Mouse (Mus musculus) megakaryocyte-erythroid progenitor cell, adult 5-6 weeks (primary cell): ENCODE data around the gene Etv6. TPM values are rescaled to one million over a fixed set of nuclear protein-coding genes. Genes with fewer than 3 reads are reported as not detected.

Experiments
- ATAC-seq: replicated peaks from 2 replicates; pipeline ENCODE4 v1.8.0; 2016; ENCODE audit warnings: mild to moderate bottlenecking, inconsistent platforms; ENCODE audit not compliant: severe bottlenecking, poor library complexity, low FRiP score, low TSS enrichment
- total RNA-seq, 2 experiments: library from RNA; stranded (forward) in 1 of 2; stranded (reverse) in 1 of 2; fragments of 200-1000, 215-1000 nt in 1 of 2; fragments of >200 nt in 1 of 2; fragmentation: Nextera tagmentation in 1 of 2; gene quantifications; 2 replicates each; pipeline ENCODE4 v1.2.3; 2014 to 2017

The Etv6 gene
- total RNA-seq, 2 experiments from 2014 or later, result 24.7 to 30.8 TPM

DNA sequence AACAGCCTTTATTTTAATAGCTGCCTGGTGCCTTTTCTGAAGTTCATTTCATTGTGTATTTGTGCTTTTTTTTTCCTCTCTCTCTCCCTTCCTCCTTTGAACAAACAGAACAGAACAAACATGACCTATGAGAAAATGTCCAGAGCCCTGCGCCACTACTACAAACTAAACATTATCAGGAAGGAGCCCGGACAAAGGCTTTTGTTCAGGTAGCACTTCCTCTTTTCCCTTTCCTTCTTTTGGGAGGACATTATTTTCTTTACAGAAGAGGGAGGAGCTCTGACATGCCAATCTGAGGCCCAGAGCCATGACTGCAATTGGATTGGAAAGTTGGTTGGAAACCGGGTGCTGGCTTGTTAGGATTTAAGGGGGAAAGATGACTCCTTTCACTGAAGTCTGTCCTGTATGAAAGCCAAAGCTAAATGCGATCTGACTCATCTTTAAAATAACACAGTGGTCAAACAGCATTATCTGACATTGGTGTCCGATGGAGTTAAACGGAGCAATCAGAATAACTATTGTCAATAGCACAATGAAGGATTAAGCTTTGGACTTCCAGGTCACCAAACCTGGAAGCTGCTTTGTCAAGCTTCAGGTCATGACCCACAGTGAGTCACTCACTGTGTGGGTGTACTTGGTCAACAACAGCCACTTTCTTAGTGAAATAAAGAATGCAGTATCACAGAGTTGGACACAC lies 227.6 kb downstream of the Etv6 start:
- no peak for ATAC-seq

DNA sequence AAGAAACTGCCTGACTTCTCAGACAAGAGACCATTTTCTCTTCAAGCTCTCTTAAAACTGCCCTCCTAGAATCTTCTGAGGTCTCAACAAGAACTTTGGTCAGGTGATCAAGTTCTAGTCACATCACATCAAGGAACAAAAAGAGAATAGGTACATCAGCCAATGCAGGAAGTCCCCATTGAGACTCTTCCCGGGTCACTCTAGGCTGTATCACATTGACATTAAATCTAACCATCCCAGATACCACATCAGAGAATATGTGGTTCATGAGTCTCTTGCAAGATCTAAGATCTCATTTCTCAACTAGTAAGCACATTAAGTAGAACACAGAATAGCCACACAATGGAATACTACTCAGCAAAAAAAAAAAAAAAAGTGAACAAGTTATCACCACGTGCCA lies 238.4 kb downstream of the Etv6 start:
- no peak for ATAC-seq

DNA sequence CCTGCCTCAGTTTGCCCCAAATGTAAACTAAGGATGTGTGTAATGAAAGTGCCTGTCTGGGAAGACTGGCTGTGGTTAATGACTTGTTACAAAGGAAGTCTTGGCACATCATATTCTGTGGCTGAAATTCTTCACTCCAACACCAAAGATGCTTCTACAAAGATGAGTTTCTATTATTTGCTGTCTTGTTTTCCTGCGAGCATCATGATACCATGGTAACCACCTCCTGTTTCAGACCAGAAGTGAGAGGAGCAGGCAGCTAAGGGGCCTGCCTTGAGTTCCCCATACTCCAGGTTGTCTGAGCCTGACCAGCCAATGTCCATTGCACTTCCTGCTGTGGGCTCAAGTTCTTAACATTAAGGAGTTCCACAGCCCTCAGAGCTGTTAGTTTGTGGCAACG lies 241.5 kb downstream of the Etv6 start:
- ATAC-seq, result no peak

DNA sequence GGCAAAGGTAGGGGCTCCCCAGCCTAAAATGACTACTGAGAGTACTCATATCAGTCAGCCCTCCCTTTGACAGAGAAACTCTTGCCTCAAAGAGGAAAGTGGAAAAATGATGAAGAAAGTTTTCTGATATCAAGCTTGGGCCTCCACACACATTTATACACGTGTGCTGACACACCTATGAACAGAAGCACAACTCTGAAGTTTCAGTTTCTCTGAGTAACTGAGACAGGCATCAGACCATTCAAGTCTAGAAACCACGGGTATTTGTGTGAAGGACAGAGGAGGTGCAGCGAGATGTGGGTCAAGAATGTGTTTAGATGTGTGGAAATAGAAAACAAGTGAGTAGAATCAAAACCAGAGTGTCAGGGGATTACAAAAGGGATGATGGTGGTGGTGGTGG lies 246.6 kb downstream of the Etv6 start:
- no peak for ATAC-seq

DNA sequence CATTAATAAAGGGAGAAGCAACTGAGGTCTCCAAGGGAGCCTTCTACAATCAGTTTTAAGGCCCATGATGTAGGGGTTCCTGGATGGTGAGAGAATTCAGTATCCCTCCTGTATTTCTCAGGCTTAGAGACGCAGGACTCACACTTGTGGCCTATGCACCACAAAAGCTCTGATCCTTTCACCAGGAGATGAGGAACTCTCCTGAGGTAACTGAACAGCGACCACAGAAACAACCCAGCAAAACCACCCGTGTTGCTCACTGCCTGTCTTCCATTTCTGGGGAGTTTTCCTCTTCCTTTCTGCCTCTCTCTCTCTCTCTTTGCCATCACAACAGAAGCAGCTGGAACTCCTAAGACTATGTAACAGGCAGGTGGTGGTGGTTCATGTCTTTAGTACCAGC lies 256.3 kb downstream of the Etv6 start:
- no peak for ATAC-seq

DNA sequence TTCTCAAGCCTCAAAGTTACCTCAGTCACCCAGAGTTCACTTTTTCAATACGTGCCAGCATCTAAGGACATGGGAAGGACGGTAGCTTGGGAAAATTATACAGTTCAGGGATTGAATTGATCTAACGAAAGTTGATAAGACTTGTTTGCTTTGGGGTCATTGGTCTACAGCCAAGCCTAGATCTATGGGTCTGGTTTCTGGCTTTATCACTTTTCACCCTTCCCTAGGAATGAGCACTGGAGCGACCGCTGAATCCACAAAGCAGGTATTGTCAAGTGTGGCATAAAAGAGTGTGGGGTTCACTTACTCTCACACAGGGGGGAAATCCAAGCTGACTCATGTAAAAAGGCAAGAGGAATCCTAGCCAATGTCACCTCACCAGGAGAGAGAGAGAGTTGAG lies 256.9 kb downstream of the Etv6 start:
- no peak for ATAC-seq

DNA sequence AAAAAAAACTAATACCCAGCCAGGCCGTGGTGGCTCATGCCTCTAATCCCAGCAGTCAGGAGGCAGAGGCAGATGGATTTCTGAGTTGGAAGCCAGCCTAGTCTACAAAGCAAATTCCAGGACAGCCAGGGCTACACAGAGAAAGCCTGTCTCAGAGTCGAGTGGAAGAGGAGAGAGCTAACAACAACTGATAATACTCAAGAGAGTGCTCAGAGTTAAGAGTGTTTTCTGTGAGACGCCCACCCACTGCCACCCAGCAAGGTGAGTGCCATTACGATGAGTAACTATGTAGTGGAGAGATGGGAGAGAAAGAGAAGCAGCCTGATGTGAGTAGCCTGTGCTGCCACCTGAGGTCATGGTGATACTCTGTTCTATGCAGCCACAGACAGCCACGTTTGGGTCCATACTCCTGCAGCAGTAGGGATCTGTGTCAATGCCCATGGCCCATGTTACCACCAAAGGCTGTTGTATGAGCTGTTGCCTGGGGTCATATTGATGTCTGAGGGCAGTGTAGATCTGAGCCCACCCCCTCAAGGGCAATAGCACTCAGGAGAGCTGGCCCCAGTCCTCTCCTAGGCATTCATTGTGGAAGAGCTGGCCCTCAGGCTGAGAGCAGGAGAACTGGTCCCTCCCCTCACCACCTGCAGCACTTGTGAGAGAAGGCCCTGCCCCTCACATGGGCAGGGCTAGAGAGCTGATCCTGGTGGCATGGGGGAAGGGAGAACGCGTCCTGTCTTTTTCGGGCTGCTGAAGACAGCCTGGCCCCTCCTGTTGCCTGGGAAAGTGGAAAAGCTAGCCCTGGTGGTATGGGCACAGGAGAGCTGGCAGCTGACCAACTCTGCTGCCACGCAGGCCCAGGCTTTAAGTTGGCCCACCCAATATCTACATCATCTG lies 258.4 kb downstream of the Etv6 start:
- 0 out of 2 replicates have a peak, but pooled peaks have one; percentile 9 for ATAC-seq

DNA sequence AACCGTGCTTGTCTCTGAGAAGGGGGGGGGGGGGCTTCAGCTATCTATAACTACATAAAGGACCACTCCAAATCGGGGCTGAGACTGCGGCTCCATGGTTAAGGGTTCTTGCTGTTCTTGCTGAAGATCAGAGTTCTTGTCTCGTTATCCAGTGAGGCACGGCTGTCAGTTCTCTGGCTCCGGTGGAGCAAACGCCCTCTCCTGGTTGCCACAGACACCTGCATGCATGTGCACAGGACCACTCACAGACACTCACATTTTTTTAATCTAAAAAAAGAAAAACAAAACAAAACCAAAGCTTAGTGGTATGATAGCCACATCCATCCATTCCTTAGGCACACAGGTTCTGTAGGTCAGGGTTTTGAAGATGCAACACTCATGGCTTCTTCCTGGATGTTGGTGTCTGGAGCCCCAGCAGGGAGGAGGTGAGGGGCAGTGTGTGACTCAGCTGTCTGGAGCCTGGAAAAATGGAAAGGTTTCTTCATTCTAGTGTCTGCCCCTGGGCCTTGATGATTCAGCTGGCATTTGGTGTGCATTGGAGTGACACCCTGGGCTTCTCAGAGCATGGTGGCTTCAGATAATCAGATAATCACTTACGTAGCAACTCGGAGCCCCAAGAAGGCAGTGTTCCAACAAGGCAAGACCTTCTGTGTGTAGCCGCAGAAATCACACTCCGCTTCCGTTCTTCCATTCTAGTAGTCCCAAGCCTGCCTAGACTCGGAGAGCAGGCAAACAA lies 262.6 kb downstream of the Etv6 start:
- ATAC-seq, result peak; percentile 56

DNA sequence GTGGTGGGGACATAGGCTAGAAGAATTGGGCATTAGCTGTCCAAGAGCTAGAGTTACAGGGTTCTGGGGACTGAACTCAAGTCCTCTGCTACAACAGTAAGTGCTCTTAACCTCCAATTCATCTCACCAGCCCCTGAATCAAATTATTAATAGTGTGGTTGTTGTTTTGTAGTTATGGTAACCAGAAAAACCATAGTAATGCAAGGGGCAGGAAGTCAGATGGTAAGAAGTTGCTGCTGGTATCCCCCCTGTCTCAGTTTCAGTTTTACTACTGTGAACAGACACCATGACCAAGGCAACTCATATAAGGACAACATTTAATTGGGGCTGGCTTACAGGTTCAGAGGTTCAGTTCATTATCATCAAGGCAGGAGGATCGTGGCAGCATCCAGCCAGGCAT lies 266.5 kb downstream of the Etv6 start:
- ATAC-seq, result no peak

DNA sequence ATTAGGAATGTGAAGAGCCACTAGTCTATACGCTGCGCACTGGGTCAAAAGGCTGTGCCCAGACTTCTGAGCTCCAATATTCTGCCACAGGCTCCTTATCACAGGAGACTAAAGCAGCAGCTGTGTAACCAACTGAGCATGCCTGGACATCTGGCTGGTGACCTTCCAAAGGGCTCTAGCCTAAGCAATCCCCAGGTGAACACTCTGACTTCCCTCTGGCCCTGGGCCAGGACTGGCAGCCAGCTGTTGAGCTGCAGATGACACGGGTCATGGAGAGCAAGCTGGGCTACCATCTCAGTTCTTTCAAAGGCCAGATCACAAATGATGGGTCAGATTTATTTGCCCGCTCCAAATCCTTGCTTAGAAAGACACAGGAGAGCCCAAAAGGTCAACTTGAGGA lies 275.8 kb downstream of the Etv6 start:
- ATAC-seq, result no peak

DNA sequence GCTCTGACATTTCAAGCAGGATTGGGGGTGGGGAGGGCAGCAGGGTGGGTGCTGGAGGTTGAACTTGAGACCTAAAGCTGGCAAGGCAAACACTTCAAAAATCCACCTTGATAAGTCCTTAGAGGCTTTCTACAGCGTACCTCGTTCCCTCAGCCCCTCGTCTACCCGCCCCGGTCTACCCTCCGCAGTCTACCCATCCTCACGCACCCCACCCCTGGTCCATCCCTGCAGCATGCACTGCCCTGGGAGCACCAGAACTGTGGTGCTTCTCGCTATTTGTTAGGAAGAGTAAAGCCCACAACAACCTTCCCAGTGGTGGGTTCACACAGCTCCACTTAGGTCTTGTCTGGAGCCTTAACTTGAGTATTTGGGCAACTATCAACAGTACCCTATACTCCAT lies 277.1 kb downstream of the Etv6 start:
- no peak for ATAC-seq

DNA sequence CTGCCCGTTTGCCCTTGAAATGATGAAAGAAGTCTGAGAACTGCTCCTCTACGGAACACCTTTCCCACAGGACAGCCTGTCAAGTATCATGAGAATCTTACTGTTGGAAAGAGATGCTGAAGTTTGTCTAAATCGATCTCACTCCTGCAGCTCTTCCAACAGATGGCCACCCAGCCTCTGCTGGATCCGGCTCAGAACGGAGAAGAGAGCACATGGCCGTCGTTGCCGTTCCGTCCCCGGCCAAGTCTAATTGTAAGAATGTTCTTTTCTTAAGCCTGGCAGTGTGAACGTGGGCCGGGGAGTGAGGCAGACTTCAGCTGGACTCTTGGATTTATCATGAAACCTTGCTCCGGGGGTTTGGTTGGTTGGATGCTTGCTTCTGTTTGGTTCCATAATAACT lies 281.9 kb downstream of the Etv6 start:
- ATAC-seq, result no peak

Other genes starting within 250 kb of the Etv6 start
- gene Kap, start 181.9 kb upstream of the Etv6 start, total RNA-seq (2014; fragmentation: Nextera tagmentation), result not detected in 2 replicates
- not detected in 2 replicates for gene Kap, start 181.9 kb upstream of the Etv6 start, total RNA-seq (2017)